Mouse (Mus musculus) thymus, adult 2 months (tissue): ENCODE results near the gene Pkd2.

Source experiments
- CTCF ChIP-seq: fragments of 200-500 bp; IDR thresholded peaks from 2 replicates; pipeline ENCODE4 v1.5.1; 2012; ENCODE audit warnings: mild to moderate bottlenecking, control low read depth, low read length, moderate library complexity, borderline replicate concordance; ENCODE audit not compliant: control insufficient read depth, poor library complexity, insufficient read depth; ENCODE audit errors: extremely low read depth
- POLR2A ChIP-seq: fragments of 200-500 bp; IDR thresholded peaks from 2 replicates; pipeline ENCODE4 v1.6.1; 2012; ENCODE audit warnings: mild to moderate bottlenecking, low read length, control low read depth, moderate library complexity; ENCODE audit not compliant: control insufficient read depth, poor library complexity, insufficient read depth; ENCODE audit errors: extremely low read depth

- no peak for TF ChIP-seq CTCF
- TF ChIP-seq POLR2A: no peak
Measured at GRCm38 (mm10) chr5:104436406-104437076, 22.7 kb upstream of the Pkd2 start.
